Mouse (Mus musculus): ENCODE results near the gene Jag1.

The Jag1 gene

DNA sequence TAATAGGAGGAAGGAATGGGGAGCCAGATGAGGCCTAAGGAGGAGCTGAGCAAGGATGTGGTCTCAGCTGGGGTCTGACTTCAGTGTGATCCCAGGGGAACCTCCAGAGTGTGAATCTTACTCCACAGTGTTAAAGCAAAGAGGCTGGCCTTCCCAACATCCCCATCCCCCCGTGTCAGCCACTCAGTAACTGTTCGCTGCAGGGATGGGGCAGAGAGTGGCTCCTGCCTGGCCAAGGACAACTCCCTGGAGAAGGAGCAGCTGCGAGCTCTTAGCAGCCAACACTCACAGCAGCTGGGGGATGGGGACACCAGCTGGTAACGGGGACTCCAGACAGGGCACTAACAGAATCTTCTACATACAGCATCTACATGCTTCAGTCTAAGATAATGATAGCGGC lies 15.4 kb downstream of the Jag1 start:
- DNase-seq (ENCODE audit: low read depth, low spot score) = peak; percentile 73

DNA sequence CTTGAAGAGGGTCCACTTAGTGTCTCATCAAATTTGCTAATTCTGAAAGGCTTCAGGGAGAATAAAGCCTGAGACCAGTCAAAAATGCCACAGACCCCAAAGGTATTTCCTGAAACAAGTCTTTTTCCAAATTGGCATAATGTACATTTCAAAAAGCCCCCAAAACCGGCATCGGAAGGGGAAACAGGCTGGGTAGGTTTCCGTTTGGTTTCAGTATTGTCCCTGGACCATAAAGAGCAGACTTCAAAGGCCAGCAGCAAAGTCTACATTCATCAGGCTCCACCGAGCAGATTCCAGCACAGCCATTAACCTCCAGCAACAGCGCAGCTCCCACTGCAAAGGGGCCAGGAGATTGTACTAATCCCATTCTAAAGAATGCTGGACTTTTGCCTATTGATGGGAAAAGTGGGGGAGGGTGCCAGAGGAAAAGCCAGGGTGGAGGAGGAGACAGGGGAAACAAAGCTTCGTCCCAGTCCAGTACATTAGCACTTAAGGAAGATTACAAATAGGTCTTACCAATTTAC lies 17.2 kb downstream of the Jag1 start:
- no peak for DNase-seq (ENCODE audit: low read depth, low spot score)

- DNase-seq (ENCODE audit: low read depth, low spot score) = no peak
Observed at GRCm38 (mm10) chr2:137098269-137099035, 18.0 kb downstream of the Jag1 start.

GRCm38 (mm10) chr2:137096981-137097460 lies 19.4 kb downstream of the Jag1 start:
- no peak for DNase-seq (ENCODE audit: low read depth, low spot score)

- no peak for DNase-seq (ENCODE audit: low read depth, low spot score)
Observed at GRCm38 (mm10) chr2:137094301-137094700, 22.1 kb downstream of the Jag1 start.

- DNase-seq (ENCODE audit: low read depth, low spot score) = no peak
Observed at GRCm38 (mm10) chr2:137093298-137093630, 23.2 kb downstream of the Jag1 start.

DNA sequence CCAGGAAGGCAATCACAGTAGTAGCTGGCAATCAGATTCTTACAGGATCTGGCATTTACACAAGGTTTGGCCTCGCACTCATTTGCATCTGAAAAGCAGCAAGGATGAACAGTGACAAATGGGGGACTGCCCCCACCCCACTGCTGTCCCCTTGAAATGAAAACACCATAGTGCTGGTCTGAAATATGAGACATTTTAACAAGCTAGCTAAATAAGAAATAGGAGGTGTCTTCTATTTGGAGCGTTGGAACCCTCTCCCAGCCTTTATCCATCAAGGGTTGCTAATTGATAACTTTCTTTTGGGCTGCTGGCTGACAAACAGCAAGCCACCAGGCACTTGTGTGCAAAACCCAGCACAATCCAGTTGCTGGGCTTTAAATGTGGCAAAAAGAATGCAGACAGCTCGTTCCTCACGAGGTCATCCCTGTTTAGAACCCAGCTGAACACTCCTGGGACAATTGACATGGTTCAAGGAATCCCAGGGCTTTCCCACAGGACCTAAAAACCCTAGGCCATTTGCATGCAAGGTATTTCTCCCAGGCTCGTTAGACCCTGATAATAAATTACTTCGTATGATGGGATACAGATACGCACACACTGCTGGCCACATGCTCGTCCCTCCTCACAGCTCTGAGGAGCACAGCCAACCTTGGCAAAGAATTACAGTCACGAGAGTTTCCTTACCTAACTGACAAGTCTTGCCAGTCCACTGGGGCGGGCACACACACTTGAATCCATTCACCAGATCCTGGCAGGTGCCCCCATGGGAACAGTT lies 23.7 kb downstream of the Jag1 start:
- no peak for DNase-seq (ENCODE audit: low read depth, low spot score)

DNA sequence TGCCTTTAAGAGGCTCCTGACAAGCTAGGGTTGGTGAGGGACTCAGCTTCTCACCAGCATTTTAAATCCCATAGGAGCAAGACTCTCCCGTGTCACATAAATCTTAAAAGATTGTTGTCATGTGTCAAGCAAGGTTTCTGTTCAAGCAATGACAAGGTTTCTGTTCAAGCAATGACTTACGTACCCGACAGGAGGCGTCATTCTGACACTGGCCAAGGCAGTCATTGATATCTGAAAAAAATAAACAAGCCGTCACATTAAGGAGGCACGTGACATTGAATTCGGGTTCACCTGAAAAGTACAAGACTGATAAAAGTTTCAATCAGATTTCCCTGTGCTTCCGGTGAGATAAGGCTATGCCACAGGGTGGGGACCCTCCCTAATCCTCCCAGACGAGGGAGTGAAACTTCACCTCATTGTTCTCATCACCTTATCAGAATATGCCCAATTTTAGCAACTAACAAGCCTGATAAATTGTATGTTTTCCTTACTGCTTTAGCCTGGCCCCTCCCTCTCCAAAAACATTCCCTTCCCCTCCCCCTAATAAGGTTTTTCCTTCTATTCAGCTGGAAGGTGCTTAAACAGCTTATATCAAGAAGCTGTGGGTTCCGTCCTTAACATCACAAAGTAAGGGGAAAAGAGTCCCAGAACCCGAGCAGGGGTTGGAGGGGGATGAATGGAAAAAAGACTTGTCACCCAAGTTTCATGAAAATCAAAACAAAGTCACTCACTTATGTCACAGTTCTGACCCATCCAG lies 24.5 kb downstream of the Jag1 start:
- no peak for DNase-seq (ENCODE audit: low read depth, low spot score)

- DNase-seq (ENCODE audit: low read depth, low spot score) = no peak
Observed at GRCm38 (mm10) chr2:137087705-137088104, 28.7 kb downstream of the Jag1 start.

DNA sequence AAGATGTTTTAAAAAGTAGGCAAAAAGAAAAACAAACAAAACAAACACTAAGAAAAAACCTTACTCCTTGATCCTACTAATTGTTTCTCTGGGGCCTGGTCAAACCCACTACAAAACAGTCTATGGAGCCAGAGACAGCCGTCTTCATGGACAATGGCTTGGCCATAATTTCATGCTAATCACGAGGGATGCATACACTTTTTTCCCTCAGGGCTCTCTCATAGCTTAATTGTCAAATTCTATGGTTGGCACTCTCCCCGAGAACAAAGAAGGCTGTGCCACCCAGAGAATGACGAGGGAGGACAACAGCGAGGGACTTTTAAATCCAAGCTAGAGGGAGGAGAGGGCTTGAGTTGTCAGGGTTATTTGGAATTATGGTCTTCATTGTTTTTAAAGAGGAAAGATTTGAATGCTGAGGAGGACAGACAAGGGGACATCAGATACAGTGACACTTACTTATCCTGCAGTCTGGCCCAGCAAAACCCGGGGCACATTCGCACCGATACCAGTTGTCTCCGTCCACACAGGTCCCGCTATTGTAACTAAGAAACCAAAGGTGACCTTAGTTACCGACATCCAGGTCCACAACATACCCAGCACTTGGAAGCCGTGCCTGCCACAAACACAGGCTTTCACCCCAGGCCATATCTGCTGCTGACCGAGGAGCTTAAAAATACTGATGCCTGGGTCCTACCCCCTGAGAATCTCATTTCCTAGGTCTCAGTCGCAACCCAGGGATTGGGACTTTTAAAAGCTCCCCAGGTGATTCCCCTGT lies 29.6 kb downstream of the Jag1 start:
- no peak for DNase-seq (ENCODE audit: low read depth, low spot score)

- DNase-seq (ENCODE audit: low read depth, low spot score) = peak; percentile 66
Observed at GRCm38 (mm10) chr2:137085257-137085656, 31.2 kb downstream of the Jag1 start.

DNA sequence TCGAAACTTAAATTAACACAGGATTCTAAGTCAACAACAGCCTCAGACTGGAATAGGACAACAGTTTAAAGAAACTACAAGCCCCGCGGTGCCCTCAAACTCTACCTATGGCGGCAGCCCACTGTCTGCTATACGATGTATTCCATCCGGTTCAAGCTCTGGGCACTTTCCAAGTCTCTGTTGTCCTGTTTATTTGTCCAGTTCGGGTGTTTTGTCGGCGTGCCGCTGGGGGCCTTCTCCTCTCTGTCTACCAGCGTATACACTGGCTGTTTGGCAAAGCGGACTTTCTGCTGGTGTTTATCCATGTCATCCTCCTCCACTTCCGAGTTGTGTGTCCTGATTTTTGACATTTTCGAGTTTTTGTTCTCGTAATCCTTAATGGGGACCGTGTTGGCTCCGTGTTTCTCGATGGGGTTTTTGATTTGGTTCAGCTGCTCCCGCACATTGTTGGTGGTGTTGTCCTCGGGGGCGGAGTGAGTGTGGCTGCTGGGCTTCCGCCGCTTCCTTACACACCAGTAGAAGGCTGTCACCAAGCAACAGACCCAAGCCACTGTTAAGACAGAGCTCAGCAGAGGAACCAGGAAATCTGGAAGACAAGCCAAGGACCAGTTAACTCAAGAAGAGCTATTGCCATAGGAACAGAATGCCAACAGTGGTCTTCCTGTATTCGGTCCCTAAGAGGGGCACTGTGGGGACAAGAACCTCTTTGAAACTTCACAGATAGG lies 33.4 kb downstream of the Jag1 start:
- no peak for DNase-seq (ENCODE audit: low read depth, low spot score)

DNA sequence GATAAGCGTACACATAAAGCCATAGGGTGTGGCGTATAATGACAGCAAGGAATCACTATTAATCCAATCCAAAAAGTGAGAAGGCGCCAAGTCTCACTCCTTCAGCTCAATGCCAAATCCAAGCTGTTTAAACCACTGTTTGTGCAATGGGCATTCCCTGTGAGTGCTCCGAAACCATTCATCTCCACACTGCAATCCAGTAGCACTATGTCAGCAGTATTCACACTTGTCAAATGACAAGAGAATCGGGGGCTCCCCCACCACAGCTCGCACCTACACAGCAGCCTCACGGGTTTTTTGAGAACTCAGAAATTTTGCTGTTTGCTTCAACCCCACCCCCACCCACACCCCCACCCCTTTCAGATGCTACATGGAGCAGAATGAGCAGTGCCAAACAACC lies 35.4 kb downstream of the Jag1 start:
- no peak for DNase-seq (ENCODE audit: low read depth, low spot score)

DNA sequence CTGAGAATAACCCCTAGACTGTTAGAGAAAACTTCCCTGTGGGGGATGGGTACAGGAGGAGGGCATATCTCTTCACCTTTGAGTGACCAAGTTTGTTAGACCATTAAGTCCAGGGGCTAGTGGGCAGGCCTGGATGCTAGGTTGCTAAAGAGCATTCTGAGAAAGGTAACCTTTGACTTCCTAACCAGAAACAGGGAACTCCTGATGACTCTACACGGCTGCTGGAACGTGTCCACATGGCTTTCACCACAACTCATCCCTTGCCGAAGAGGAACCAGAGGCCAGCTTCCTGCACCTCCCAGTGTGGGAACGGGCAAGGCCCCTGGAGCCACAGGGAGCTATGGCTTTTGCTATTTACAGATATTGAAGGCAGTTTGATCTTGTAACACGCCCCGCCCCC lies 36.0 kb downstream of the Jag1 start:
- DNase-seq (ENCODE audit: low read depth, low spot score) = no peak

- DNase-seq (ENCODE audit: low read depth, low spot score) = no peak
Observed at GRCm38 (mm10) chr2:137079721-137080320, 36.6 kb downstream of the Jag1 start.

DNA sequence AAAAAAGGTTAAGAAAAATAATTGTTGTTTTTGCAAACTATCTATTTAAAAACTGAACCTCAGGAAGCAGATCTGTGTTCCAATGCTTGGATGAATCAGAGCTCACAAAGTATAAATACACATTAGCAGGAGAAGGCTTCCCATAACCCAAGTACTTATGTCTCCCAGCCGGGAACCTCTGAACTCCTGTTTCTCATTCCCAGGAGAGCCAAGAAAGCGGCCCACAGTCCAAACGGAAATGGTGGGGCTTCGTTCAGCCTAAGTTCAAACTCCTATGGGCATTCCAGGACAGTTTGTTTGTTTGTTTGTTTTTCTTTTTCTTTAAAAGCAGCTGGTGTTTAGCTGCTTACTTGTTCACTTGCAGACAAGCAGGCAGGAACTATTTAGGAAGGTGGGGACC lies 37.7 kb downstream of the Jag1 start:
- no peak for DNase-seq (ENCODE audit: low read depth, low spot score)

DNA sequence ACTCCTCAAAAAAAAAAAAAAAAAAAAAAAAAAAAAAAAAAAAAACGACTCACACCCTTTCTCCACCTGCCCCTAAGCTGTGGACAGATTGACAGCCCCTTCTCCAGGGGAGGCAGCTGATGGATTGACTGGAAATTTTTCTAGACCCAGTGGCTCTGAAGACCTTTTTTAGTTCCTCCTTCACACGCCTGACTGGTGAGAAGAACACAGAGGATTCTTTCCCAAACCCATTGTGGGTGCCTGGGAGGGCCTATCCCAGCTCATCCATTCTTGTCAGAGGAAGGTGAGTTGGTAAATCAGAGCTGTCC lies 42.2 kb downstream of the Jag1 start:
- DNase-seq (ENCODE audit: low read depth, low spot score) = no peak

GRCm38 (mm10) chr2:137073473-137074312 lies 42.8 kb downstream of the Jag1 start:
- DNase-seq (ENCODE audit: low read depth, low spot score) = no peak

DNA sequence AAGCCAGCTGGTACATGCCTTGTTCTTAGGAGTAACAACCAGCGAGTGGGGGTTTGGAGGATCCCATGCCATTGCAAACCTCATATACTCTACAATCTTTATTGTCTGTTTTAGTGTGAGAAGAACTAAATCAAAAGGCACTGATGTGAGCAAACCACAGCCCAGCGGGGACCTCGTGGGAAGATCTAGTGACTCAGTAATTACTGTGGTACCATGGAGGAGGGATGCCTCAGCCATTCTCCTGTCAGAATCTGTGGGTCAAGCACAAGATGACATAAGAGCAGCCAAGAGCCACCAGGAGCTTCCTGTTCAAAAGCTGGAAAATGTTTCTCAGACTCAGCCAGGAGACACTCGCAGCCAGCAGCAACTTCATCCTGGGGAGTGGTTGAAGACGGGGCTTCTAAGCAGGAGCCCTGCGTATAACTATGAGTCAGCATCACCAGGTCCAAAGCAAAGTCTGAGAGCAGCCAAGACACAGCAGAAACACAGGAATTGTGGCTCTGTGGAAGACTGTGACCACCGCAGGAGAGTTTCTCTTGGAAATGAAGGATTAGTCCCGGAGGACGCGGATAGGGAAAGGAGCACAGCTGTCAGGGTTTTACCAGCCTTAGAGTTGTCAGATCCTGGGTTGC lies 48.8 kb downstream of the Jag1 start:
- peak; percentile 53 for DNase-seq (ENCODE audit: low read depth, low spot score)
